Mouse (Mus musculus) heart, embryonic 10.5 days (tissue): ENCODE data around the gene Rasl11b. TPM values are rescaled to one million over a fixed set of nuclear protein-coding genes. Genes with fewer than 3 reads are reported as not detected.

Source experiments
- DNase-seq: peaks from one replicate; pipeline ENCODE4 v3.0.0-alpha.2; 2017; ENCODE audit warnings: low spot score
- H3K27ac ChIP-seq: fragments of 300-500 bp; sonication (generic); 2 replicates; pipeline ENCODE4 v1.5.1; 2016; ENCODE audit warnings: mild to moderate bottlenecking
- H3K27me3 ChIP-seq: fragments of 300-500 bp; sonication (generic); 2 replicates; pipeline ENCODE4 v1.6.1; 2016; ENCODE audit warnings: mild to moderate bottlenecking; ENCODE audit not compliant: poor library complexity, insufficient read depth, severe bottlenecking
- H3K36me3 ChIP-seq: fragments of 300-500 bp; sonication (generic); 2 replicates; pipeline ENCODE4 v1.6.1; 2016; ENCODE audit warnings: mild to moderate bottlenecking, moderate library complexity
- H3K4me1 ChIP-seq: fragments of 300-500 bp; sonication (generic); 2 replicates; pipeline ENCODE4 v1.6.1; 2016; ENCODE audit warnings: mild to moderate bottlenecking
- H3K4me3 ChIP-seq: fragments of 300-500 bp; sonication (generic); 2 replicates; pipeline ENCODE4 v1.5.1; 2016; ENCODE audit warnings: mild to moderate bottlenecking, moderate library complexity
- H3K9me3 ChIP-seq: fragments of 300-500 bp; sonication (generic); 2 replicates; pipeline ENCODE4 v1.6.1; 2016; ENCODE audit warnings: mild to moderate bottlenecking, moderate library complexity
- WGBS: fragments of 180-500 bp; shearing (Covaris S2); methylation state at CpG from one replicate; pipeline ENCODE4 v1.1.7; 2016; 5-methylcytosine and 5-hydroxymethylcytosine counted together
- polyA plus RNA-seq: library from polyadenylated mRNA; unstranded; fragments of >200 nt; fragmentation: Nextera tagmentation; extraction: Ambion mirVana; gene quantifications from 2 replicates; pipeline ENCODE4 v1.2.1, GENCODE M21; 2016

The Rasl11b gene
- polyA plus RNA-seq, 1 experiment from 2014 or later: 58.3 TPM

DNA sequence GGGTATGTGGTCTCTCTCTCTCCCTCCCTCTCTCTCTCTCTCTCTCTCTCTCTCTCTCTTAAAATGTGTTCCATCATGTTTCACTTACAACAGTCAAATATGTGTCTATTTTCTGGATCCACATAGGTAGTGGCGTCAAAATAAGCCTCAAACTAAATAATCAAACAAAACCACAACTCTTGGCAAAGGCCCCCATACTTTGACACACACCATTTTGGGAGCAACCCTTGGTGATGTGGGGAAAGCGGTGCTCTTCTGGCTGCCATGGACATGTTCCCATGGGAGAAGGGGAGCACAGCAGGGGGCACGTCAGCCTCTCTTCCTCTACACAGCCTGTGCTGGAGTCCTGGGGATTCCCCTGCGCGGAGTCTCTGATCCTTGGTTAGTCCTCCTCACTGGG lies 4.2 kb upstream of the Rasl11b start:
- H3K4me1 ChIP-seq: peaks cover 56% of the 10 kb centered on the region
- H3K4me3 ChIP-seq: no peak overlapping the region
- no peak for DNase-seq
- H3K36me3 ChIP-seq: no peaks in the 10 kb centered on the region
- WGBS: 78% methylated on average over 5 of the region's 5 CpGs
- 0 out of 2 replicates have a peak, but pooled peaks cover 5% of the 10 kb centered on the region for H3K27me3 ChIP-seq
- peak overlapping the region; percentile 52; the same call in 1 of the 2 replicates for H3K27ac ChIP-seq
- no peaks in the 10 kb centered on the region for H3K9me3 ChIP-seq

- 47% methylated on average over 2 of the region's 2 CpGs for WGBS
- Histone ChIP-seq H3K36me3 (peaks cover 12% of the 10 kb centered on the region), H3K4me3 (no peak overlapping the region), H3K27me3 (0 out of 2 replicates have a peak, but pooled peaks cover 5% of the 10 kb centered on the region), H3K4me1 (peaks cover 65% of the 10 kb centered on the region), H3K9me3 (no peaks in the 10 kb centered on the region), H3K27ac (0 out of 2 replicates have a peak overlapping the region, but pooled peaks have one; percentile 97)
- DNase-seq: no peak
Observed at GRCm38 (mm10) chr5:74193008-74193407, 2.1 kb upstream of the Rasl11b start.

- WGBS: 54% methylated on average over 7 of the region's 7 CpGs
- Histone ChIP-seq H3K4me1 (peaks cover 65% of the 10 kb centered on the region), H3K27me3 (0 out of 2 replicates have a peak, but pooled peaks cover 5% of the 10 kb centered on the region), H3K4me3 (no peak overlapping the region), H3K9me3 (no peaks in the 10 kb centered on the region), H3K36me3 (peaks cover 18% of the 10 kb centered on the region), H3K27ac (peak overlapping the region; percentile 97)
- no peak for DNase-seq
Observed at GRCm38 (mm10) chr5:74193626-74194025, 1.5 kb upstream of the Rasl11b start.

DNA sequence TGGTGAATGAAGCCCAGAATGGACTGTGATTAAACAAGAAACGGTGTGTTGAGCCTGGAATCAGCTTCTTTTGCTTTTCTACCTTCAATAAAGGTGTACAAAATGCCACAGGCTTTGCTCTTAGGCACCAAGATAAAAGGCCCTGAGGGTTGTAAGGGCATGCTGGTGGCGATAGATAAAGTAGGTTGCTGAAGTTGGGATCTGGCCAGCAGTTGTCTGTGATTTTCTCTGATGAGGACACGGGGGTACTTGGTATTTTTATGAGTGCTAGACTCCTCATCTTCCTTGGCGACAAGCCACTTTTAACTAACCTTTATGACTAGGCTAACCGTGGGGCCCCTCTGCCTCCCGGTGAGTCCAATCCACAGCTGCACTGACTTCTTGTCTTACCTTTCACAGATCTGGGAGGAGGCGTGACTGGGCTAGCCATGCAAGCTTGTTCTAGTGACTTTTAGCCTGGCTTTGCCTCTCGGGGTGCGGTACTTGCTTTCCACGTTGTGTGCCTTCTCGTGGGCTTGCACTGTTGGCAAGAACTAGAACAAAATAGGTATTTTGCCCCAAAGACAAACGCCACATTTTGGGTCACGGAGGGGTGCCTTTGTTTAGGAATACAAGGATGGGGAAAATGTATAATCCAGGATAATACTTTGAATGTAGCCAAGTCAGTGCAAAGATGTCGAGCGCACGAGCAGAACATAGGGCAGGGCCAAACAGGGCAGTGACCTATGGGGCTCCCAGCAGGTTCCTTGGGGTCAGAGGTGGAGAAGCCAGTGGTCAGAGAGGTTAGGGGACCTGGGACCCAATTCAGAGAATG lies 852 bp upstream of the Rasl11b start:
- DNase-seq: no peak
- no peaks in the 10 kb centered on the region for H3K9me3 ChIP-seq
- H3K4me1 ChIP-seq: peaks cover 65% of the 10 kb centered on the region
- peaks cover 24% of the 10 kb centered on the region for H3K36me3 ChIP-seq
- 0 out of 2 replicates have a peak, but pooled peaks cover 5% of the 10 kb centered on the region for H3K27me3 ChIP-seq
- WGBS: 28% methylated on average over 16 of the region's 16 CpGs
- peak overlapping the region; percentile 97 for H3K27ac ChIP-seq
- H3K4me3 ChIP-seq: peak overlapping the region; percentile 96

GRCm38 (mm10) chr5:74195614-74196306 lies 674 bp downstream of the Rasl11b start:
- DNase-seq: no peak
- under 1% methylated on average over 27 of the region's 27 CpGs for WGBS
- peaks cover 66% of the 10 kb centered on the region for H3K4me1 ChIP-seq
- peaks cover 38% of the 10 kb centered on the region for H3K36me3 ChIP-seq
- no peaks in the 10 kb centered on the region for H3K9me3 ChIP-seq
- no peaks in the 10 kb centered on the region for H3K27me3 ChIP-seq
- H3K27ac ChIP-seq: peak overlapping the region; percentile 97
- H3K4me3 ChIP-seq: peak overlapping the region; percentile 96

GRCm38 (mm10) chr5:74196307-74196618 lies 1.2 kb downstream of the Rasl11b start:
- DNase-seq: no peak
- no peaks in the 10 kb centered on the region for H3K9me3 ChIP-seq
- peak overlapping the region; percentile 97 for H3K27ac ChIP-seq
- H3K27me3 ChIP-seq: no peaks in the 10 kb centered on the region
- peaks cover 66% of the 10 kb centered on the region for H3K4me1 ChIP-seq
- under 1% methylated on average over 4 of the region's 4 CpGs for WGBS
- H3K4me3 ChIP-seq: peak overlapping the region; percentile 96
- H3K36me3 ChIP-seq: peaks cover 38% of the 10 kb centered on the region

GRCm38 (mm10) chr5:74197541-74198330 lies 2.6 kb downstream of the Rasl11b start:
- H3K27me3 ChIP-seq: no peaks in the 10 kb centered on the region
- H3K9me3 ChIP-seq: no peaks in the 10 kb centered on the region
- WGBS: 79% methylated on average over 22 of the region's 22 CpGs
- peaks cover 38% of the 10 kb centered on the region for H3K36me3 ChIP-seq
- peak overlapping the region; percentile 96 for H3K4me3 ChIP-seq
- H3K4me1 ChIP-seq: peaks cover 68% of the 10 kb centered on the region
- peak overlapping the region; percentile 77 for H3K27ac ChIP-seq
- no peak for DNase-seq

DNA sequence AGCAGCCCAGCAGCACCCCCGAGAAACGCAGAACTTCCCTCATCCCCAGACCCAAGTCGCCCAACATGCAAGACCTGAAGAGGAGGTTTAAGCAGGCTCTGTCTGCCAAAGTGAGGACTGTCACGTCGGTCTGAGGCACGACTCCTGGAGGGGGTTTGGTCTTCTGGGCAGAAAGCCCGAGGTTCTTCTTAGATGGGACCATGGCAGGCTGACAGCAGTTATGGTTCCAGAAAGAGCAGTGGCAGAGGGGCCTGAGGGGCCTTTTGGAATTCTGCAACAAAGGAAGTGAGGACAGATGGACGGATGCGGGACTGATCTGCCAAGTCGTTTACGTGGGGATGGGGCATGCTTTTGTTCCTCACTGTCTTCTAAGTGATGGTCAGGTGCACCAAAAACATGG lies 3.4 kb downstream of the Rasl11b start:
- no peak for DNase-seq
- H3K9me3 ChIP-seq: no peaks in the 10 kb centered on the region
- H3K27me3 ChIP-seq: no peaks in the 10 kb centered on the region
- peak overlapping the region; percentile 77 for H3K27ac ChIP-seq
- WGBS: 75% methylated on average over 11 of the region's 11 CpGs
- H3K36me3 ChIP-seq: peaks cover 40% of the 10 kb centered on the region
- H3K4me1 ChIP-seq: peaks cover 65% of the 10 kb centered on the region
- H3K4me3 ChIP-seq: peak overlapping the region; percentile 96; the same call in 1 of the 2 replicates

DNA sequence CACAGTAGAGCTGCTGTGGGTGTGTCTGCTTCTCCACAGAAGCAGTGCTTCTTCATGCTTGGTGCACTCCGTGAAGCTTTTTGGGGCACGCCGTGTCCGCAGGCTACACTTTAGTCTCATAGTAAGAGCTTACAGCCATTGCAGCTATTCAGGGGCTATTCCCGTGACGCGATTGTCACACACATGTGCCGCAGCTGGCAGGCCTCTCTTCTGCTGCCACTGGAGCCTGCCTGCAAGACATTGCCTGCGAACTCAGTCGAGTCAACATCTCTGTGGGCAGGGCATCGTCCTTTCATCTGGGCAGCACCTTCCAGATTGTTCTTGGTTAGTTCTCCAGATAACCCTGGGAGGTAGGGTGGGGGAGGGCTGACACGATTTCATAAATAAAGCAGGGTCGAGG lies 4.7 kb downstream of the Rasl11b start:
- no peak for DNase-seq
- Histone ChIP-seq H3K27ac (no peak overlapping the region; the same call in 1 of the 2 replicates), H3K27me3 (no peaks in the 10 kb centered on the region), H3K36me3 (peaks cover 40% of the 10 kb centered on the region), H3K9me3 (no peaks in the 10 kb centered on the region), H3K4me1 (peaks cover 60% of the 10 kb centered on the region), H3K4me3 (no peak overlapping the region)
- 79% methylated on average over 13 of the region's 13 CpGs for WGBS

- no peaks in the 10 kb centered on the region for H3K9me3 ChIP-seq
- H3K4me1 ChIP-seq: peaks cover 64% of the 10 kb centered on the region
- peaks cover 40% of the 10 kb centered on the region for H3K36me3 ChIP-seq
- no peak overlapping the region for H3K4me3 ChIP-seq
- 71% methylated on average over 8 of the region's 8 CpGs for WGBS
- no peaks in the 10 kb centered on the region for H3K27me3 ChIP-seq
- no peak for DNase-seq
- H3K27ac ChIP-seq: peak overlapping the region; percentile 62; the same call in 1 of the 2 replicates
Observed at GRCm38 (mm10) chr5:74200481-74200880, 5.4 kb downstream of the Rasl11b start.

GRCm38 (mm10) chr5:74201570-74202357 lies 6.7 kb downstream of the Rasl11b start:
- DNase-seq: no peak

DNA sequence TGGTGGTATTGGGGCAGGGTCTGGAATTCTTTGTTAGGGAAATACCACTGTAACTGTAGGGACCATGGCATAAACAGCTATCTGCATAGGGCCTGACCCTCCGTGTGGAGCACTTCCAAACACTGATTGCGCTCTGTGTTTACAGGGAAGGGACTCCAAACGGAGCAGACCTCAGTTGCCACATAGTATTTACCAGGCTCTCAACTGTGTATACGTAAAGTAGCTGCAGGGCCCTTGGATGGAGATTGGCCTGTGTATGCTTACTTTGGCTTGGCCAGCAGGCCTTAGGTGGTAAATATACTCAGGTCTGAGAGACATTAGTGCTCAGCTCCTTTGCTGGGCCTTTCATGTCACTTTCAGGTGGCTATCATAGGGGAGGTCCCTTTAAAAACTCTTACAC lies 7.4 kb downstream of the Rasl11b start:
- Histone ChIP-seq H3K4me1 (peaks cover 76% of the 10 kb centered on the region), H3K4me3 (no peak overlapping the region), H3K36me3 (peaks cover 33% of the 10 kb centered on the region), H3K27ac (0 out of 2 replicates have a peak overlapping the region, but pooled peaks have one; percentile 62), H3K27me3 (no peaks in the 10 kb centered on the region), H3K9me3 (no peaks in the 10 kb centered on the region)
- DNase-seq: no peak
- 84% methylated on average over 4 of the region's 4 CpGs for WGBS

More at GRCm38 (mm10) chr5:74201570-74202357, 6.7 kb downstream of the Rasl11b start:
- Histone ChIP-seq H3K9me3 (no peaks in the 10 kb centered on the region), H3K36me3 (peaks cover 40% of the 10 kb centered on the region), H3K4me1 (peaks cover 76% of the 10 kb centered on the region), H3K4me3 (no peak overlapping the region), H3K27ac (peak overlapping the region; percentile 62), H3K27me3 (no peaks in the 10 kb centered on the region)
- WGBS: 64% methylated on average over 10 of the region's 10 CpGs
